Mouse (Mus musculus): Measurements from ENCODE around the gene Zdhhc14. TPM values are rescaled to one million over a fixed set of nuclear protein-coding genes. Genes with fewer than 3 reads are reported as not detected.

Zdhhc14 gene
- total and polyA plus RNA-seq, 3 experiments, result 0.34 to 1.3 (median 0.35) TPM

DNA sequence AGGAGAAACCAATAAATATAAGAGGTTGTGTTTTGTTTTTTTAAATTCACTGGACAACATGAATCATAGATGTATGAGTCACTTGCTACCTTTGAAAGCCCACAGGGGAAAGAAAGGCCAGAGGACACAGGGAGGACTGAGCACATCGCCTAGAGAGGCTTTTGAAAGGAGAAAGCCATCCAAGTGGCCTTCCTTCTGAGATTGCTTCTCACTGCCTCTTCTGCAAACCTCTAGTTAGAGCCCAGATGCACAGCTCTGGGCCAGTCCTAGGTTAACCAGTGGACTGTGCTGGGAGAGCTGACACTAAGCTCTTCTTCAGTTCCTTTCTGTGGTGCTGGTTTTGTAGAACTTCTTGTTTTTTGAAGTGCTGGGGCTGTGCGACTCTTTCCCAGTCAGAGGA is 307.9 kb downstream of the Zdhhc14 start:
- dilution Hi-C loops (cut with MboI; ENCODE audit: extremely low pct_ligation_motif_present, extremely low pct_unique_long_range_greater_than_20kb, low sequenced_read_pairs), result no loop called here
- in situ Hi-C loops (cut with MboI; ENCODE audit: low pct_ligation_motif_present, low pct_unique_long_range_greater_than_20kb, low sequenced_read_pairs), result no loop called here
- Histone ChIP-seq H3K9ac (ENCODE audit: insufficient read depth, low read depth) (peak overlapping the region; percentile 4; the same call in 1 of the 2 replicates), H3K27me3 (replicated peaks) (no peaks in the 10 kb centered on the region), H3K36me3 (replicated peaks in 1 of 2; ENCODE audit: control insufficient read depth in 1 of 2, insufficient read depth in 1 of 2, low read length in 1 of 2) (peaks cover 0 to 4% of the 10 kb centered on the region in 2 experiments), H3K4me1 (ENCODE audit: control insufficient read depth in 1 of 2, insufficient read depth in 2 of 2) (peaks cover 56 to 88% of the 10 kb centered on the region in 2 experiments), H3K79me2 (replicated peaks; ENCODE audit: control insufficient read depth, extremely low read depth, insufficient read depth, poor library complexity, severe bottlenecking) (no peaks in the 10 kb centered on the region), H3K4me2 (ENCODE audit: insufficient read depth, low read depth, poor library complexity, severe bottlenecking) (peak overlapping the region; percentile 37; the same call in 1 of the 2 replicates), H3K4me3 (replicated peaks in 1 of 3; ENCODE audit: low read depth in 2 of 3, low read length in 2 of 3, poor library complexity in 1 of 3) (peak overlapping the region in 1 of 3 experiments; percentile 42), H3K27ac (ENCODE audit: insufficient read depth, low read depth) (peak overlapping the region; percentile 33; the same call in 1 of the 2 replicates), H3K9me3 (replicated peaks; ENCODE audit: low read length) (no peaks in the 10 kb centered on the region)
- peak; percentile 34 for DNase-seq (ENCODE audit: extremely low read depth)
- TF ChIP-seq JUN (IDR thresholded peaks at IDR 0.05; ENCODE audit: insufficient read depth, low read depth, low read length) (no peak), ELF1 (IDR thresholded peaks at IDR 0.05; ENCODE audit: low read depth, low read length) (no peak), USF2 (conservative IDR thresholded peaks at IDR 0.05; ENCODE audit: low read depth, low read length) (no peak), USF1 (IDR thresholded peaks at IDR 0.05; ENCODE audit: low read depth, low read length) (no peak), TCF12 (IDR thresholded peaks at IDR 0.05; ENCODE audit: low read depth, low read length) (no peak), ZKSCAN1 (IDR thresholded peaks at IDR 0.05; ENCODE audit: borderline replicate concordance, low read depth, low read length) (no peak), ZC3H11A (IDR thresholded peaks at IDR 0.05; ENCODE audit: low read depth, low read length) (no peak), MYC (IDR thresholded peaks at IDR 0.05; ENCODE audit: low read depth, low read length) (no peak), NELFE (IDR thresholded peaks at IDR 0.05; ENCODE audit: low read depth, low read length) (no peak), EP300 (IDR thresholded peaks at IDR 0.05; ENCODE audit: low read length) (no peak), IRF4 (IDR thresholded peaks at IDR 0.05; ENCODE audit: low read depth, low read length) (no peak), UBTF (IDR thresholded peaks at IDR 0.05; ENCODE audit: low read depth, low read length) (no peak), TBP (conservative IDR thresholded peaks at IDR 0.05; ENCODE audit: low read depth, low read length) (no peak), POLR2AphosphoS2 (IDR thresholded peaks at IDR 0.05; ENCODE audit: low read depth, low read length) (no peak)

DNA sequence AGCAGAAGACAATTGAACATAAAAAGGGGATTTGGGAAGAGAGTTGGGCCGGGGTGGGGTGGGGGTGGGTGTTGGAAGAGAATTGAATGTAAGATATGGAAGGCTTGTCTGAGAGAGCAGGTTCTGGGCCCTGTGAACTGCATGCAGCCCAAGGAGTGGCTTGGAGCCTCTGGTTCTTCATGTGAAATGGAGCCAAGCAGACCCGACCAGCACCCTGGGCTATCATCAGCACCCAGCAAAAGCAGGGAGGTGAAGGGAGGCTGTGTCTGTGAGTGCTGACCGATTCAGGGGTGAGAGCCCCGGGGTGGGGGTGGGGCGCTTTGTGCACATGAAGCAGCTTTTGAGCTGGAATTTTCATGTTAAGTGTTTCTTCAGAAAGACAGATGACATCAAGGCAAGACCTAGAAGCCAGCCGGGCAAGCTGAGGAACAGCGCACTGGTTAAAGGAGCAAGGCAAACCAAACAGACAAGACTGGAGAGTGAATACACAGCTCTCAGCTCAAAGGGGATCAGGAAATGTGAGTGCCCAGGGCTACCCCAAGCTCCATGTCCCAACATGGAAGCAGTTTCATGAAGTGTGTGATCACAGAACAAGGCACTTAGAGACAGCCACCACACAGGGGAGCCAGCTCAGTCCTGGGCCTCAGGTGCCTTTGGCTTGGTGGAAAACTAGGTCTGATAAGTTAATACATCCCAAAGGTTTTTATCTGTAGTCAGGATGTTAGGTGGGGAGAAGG is 308.6 kb downstream of the Zdhhc14 start:
- H3K4me1 ChIP-seq (ENCODE audit: control insufficient read depth in 1 of 2, insufficient read depth in 2 of 2), result peaks cover 54 to 89% of the 10 kb centered on the region in 2 experiments
- no peak for DNase-seq (ENCODE audit: extremely low read depth)
- H3K4me2 ChIP-seq (ENCODE audit: insufficient read depth, low read depth, poor library complexity, severe bottlenecking), result peak overlapping the region; percentile 37; the same call in 1 of the 2 replicates
- no peaks in the 10 kb centered on the region for H3K9me3 ChIP-seq (replicated peaks; ENCODE audit: low read length)
- no peaks in the 10 kb centered on the region for H3K79me2 ChIP-seq (replicated peaks; ENCODE audit: control insufficient read depth, extremely low read depth, insufficient read depth, poor library complexity, severe bottlenecking)
- peak overlapping the region in 1 of 3 experiments; percentile 42 for H3K4me3 ChIP-seq (replicated peaks in 1 of 3; ENCODE audit: low read depth in 2 of 3, low read length in 2 of 3, poor library complexity in 1 of 3)
- peak overlapping the region; percentile 33; the same call in 1 of the 2 replicates for H3K27ac ChIP-seq (ENCODE audit: insufficient read depth, low read depth)
- TF ChIP-seq SMC3 (IDR thresholded peaks at IDR 0.05; ENCODE audit: low read depth, low read length) (0 out of 2 replicates have a peak, but pooled peaks have one; percentile 12), MXI1 (IDR thresholded peaks at IDR 0.05; ENCODE audit: low read depth, low read length) (peak; percentile 54; the same call in 1 of the 2 replicates), RAD21 (IDR thresholded peaks at IDR 0.05; ENCODE audit: low read depth, low read length) (peak; percentile 9), SIN3A (IDR thresholded peaks at IDR 0.05; ENCODE audit: low read length) (0 out of 2 replicates have a peak, but pooled peaks have one; percentile 36), IRF4 (IDR thresholded peaks at IDR 0.05; ENCODE audit: low read depth, low read length) (no peak), MAX (IDR thresholded peaks at IDR 0.05; ENCODE audit: low read length) (no peak), NELFE (IDR thresholded peaks at IDR 0.05; ENCODE audit: low read depth, low read length) (no peak), CTCF (conservative IDR thresholded peaks at IDR 0.05 in 1 of 2, IDR thresholded peaks at IDR 0.05 in 1 of 2; ENCODE audit: low read depth in 2 of 2, low read length in 2 of 2) (peak in 1 of 2 experiments; percentile 33; a peak in 1 of 4 replicates), ZMIZ1 (IDR thresholded peaks at IDR 0.05; ENCODE audit: low read depth, low read length) (no peak), USF1 (IDR thresholded peaks at IDR 0.05; ENCODE audit: low read depth, low read length) (no peak), MAFK (IDR thresholded peaks at IDR 0.05; ENCODE audit: insufficient replicate concordance, low read length) (no peak), ZC3H11A (IDR thresholded peaks at IDR 0.05; ENCODE audit: low read depth, low read length) (no peak), ZNF384 (IDR thresholded peaks at IDR 0.05; ENCODE audit: low read depth, low read length) (no peak), CHD2 (IDR thresholded peaks at IDR 0.05; ENCODE audit: low read length) (0 out of 2 replicates have a peak, but pooled peaks have one; percentile 14), EP300 (IDR thresholded peaks at IDR 0.05; ENCODE audit: low read length) (no peak)
- in situ Hi-C loops (cut with MboI; ENCODE audit: low pct_ligation_motif_present, low pct_unique_long_range_greater_than_20kb, low sequenced_read_pairs) (no loop called here), dilution Hi-C loops (cut with MboI; ENCODE audit: extremely low pct_ligation_motif_present, extremely low pct_unique_long_range_greater_than_20kb, low sequenced_read_pairs) (no loop called here)
- no peaks in the 10 kb centered on the region for H3K27me3 ChIP-seq (replicated peaks)
- H3K36me3 ChIP-seq (replicated peaks in 1 of 2; ENCODE audit: control insufficient read depth in 1 of 2, insufficient read depth in 1 of 2, low read length in 1 of 2), result peaks cover 0 to 4% of the 10 kb centered on the region in 2 experiments
- H3K9ac ChIP-seq (ENCODE audit: insufficient read depth, low read depth), result peak overlapping the region; percentile 4; the same call in 1 of the 2 replicates

Measured in CH12.LX (cell line).